Mouse (Mus musculus): Measurements from ENCODE around the gene Smarcd2.

DNA sequence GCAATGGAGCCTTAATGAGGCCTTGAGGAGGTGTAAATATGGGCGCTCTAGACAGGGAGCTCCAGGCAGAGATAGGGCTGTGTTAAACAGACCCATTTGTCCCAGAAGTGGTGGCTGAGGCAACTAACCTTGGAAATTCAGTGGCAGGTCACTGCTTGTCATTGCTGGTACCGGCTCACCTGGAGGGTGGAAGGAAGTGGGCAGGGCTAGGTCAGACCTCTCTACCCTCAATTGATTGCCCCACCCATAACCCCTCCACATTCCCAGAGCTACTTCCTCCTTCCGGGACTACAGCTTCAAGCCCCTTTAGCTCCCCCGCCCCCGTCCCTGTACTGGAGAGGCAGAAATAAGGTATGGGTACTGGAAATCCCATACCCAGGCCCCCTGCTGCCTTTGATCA lies 40.8 kb upstream of the Smarcd2 start:
- TF ChIP-seq EP300 (IDR thresholded peaks at IDR 0.05; ENCODE audit: insufficient read depth, low read depth, low read length) (0 out of 2 replicates have a peak, but pooled peaks have one; percentile 20), CTCF (IDR thresholded peaks at IDR 0.05; ENCODE audit: low read depth, low read length) (no peak)

Measured in ES-Bruce4 (cell line).